Mouse (Mus musculus) ovary, postnatal 10 days (tissue): ENCODE data around the gene Hsd17b3.

Source experiments
- DNase-seq: peaks from one replicate; pipeline ENCODE4 v3.0.0; 2022; ENCODE audit warnings: low spot score

Hsd17b3 gene

DNA sequence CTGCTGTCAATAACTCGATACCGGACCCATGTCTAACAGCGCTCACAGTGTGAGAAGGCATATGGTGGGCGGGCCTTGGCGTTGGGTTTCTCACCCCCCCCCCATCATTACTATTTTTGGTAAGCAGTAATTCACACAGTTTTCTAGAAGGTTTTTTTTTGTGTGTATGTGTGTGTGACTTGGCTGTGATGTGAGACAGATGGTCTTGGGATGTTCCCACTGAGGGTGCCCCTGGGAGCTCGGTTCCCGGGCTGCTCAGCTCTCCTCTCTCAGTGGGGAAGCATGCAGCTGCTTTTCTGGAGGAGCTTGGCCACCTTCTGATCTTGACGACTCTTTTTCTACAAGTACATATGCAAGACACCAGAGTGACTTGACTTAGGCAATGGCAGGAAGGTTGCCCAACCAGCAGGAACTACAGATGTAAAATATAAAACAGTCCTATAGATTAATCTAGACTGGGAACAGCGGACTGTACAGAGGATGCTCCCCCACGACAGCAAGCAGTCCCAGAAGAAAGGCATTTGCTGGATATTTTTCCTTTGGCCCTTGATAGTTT is 70.4 kb downstream of the Hsd17b3 start:
- DNase-seq: no peak

DNA sequence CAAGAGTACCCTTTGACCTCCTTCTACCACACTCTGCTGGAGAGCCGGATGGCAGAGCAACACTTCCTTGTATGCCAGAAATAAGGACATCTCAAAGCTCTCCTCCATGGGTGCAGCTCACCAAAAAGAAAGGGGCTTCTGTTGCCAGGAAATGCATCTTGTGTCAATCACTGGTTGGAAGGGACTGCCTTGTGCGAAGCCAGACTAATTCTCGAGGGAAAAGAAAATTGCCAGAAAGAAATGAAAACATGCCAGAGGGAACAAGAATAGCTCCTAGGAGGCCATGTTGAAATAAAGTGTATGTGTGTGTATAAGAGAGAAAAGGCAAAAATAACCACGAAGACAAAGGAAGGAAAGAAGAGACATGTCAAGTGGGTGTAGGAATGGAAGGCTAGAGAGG is 73.0 kb downstream of the Hsd17b3 start:
- DNase-seq: no peak

DNA sequence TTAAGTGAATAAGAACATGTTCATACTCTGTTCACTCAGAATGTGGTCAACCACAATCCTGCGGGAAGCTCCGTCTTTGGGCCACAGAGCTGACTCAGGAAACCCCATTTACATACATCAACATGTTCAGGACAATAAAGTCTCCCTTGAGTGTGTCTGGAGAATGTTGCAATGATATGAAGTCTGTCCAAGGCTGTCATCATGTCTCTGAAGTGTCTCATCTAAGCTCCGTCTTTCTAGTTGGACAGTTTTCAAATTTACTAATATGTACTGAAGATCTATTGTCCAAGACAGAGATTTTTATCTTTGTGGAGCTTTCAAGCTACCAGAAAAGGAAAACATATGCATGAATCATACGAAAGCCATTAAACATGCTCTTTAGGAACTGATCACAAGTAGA is 77.9 kb downstream of the Hsd17b3 start:
- no peak for DNase-seq
